Comparison of ENCODE assay signal across 9 mouse cellular contexts in genomic region chr7:114171354-114172097, GRCm38 (mm10). TPM values are rescaled to one million over a fixed set of nuclear protein-coding genes. Genes with fewer than 3 reads are reported as not detected.
DNase-seq lines count a peak whose midpoint lies in the region; ATAC-seq and TF ChIP-seq lines count a peak whose summit lies in the region.
"Had no signal": no experiment of that assay in that cellular context is flagged by ENCODE, and none has a peak within 500 bp of the region (broad histone marks: within the 10 kb centered on the region; RNA-seq: fewer than 3 reads in every experiment).

No protein-coding gene starts in this region.

- no peak for DNase-seq in lung, postnatal 14 days
- DNase-seq in embryonic facial prominence, embryonic 10.5 days (ENCODE audit: low spot score), result no peak
- peak; percentile 81 for DNase-seq in thymus, postnatal 0 days (ENCODE audit: low spot score)
- DNase-seq in right cerebral cortex, postnatal 4 days, result no peak
- DNase-seq in gastrocnemius, postnatal 25 days, result no peak
- no peak for DNase-seq in gastrocnemius, adult 2 months
- DNase-seq: liver, embryonic 13.5 days had no signal

- peak overlapping the region; percentile 43 for H3K27ac ChIP-seq in lung, embryonic 15.5 days
- peak overlapping the region; percentile 54; the same call in 1 of the 2 replicates for H3K27ac ChIP-seq in embryonic facial prominence, embryonic 10.5 days (replicated peaks)
- peak overlapping the region; percentile 27 for H3K27ac ChIP-seq in kidney, embryonic 16.5 days (ENCODE audit: low read length)
- H3K27ac ChIP-seq in gastrocnemius, adult 2 months, result no peak overlapping the region
- H3K27ac ChIP-seq: liver, embryonic 13.5 days had no signal

- no peaks in the 10 kb centered on the region for H3K36me3 ChIP-seq in lung, embryonic 15.5 days
- no peaks in the 10 kb centered on the region for H3K36me3 ChIP-seq in embryonic facial prominence, embryonic 10.5 days (replicated peaks)
- no peaks in the 10 kb centered on the region for H3K36me3 ChIP-seq in kidney, embryonic 16.5 days (ENCODE audit: insufficient read depth, low read length)
- H3K36me3 ChIP-seq: liver, embryonic 13.5 days had no signal

- peak; percentile 78 for ATAC-seq in lung, embryonic 15.5 days (ENCODE audit: borderline replicate concordance, extremely low read depth, low FRiP score, low TSS enrichment)
- ATAC-seq in kidney, embryonic 16.5 days (ENCODE audit: low FRiP score, low TSS enrichment), result peak; percentile 82

- H3K9me3 ChIP-seq in lung, embryonic 15.5 days, result no peaks in the 10 kb centered on the region
- H3K9me3 ChIP-seq in embryonic facial prominence, embryonic 10.5 days, result no peaks in the 10 kb centered on the region
- H3K9me3 ChIP-seq in kidney, embryonic 16.5 days (ENCODE audit: low read length), result no peaks in the 10 kb centered on the region
- H3K9me3 ChIP-seq: liver, embryonic 13.5 days had no signal

- peaks cover 14% of the 10 kb centered on the region for H3K4me1 ChIP-seq in lung, embryonic 15.5 days
- peaks cover 9% of the 10 kb centered on the region for H3K4me1 ChIP-seq in embryonic facial prominence, embryonic 10.5 days
- H3K4me1 ChIP-seq in kidney, embryonic 16.5 days (ENCODE audit: insufficient read depth, low read length), result peaks cover 7% of the 10 kb centered on the region; the same call in 1 of the 2 replicates

- no peak overlapping the region for H3K4me2 ChIP-seq in lung, embryonic 15.5 days
- H3K4me2 ChIP-seq in kidney, embryonic 16.5 days (replicated peaks; ENCODE audit: low read depth, low read length), result no peak overlapping the region
- H3K4me2 ChIP-seq: liver, embryonic 13.5 days had no signal

- 32% methylated on average over 8 of the region's 8 CpGs for WGBS in lung, embryonic 15.5 days
- 57% methylated on average over 8 of the region's 8 CpGs for WGBS in embryonic facial prominence, embryonic 10.5 days
- 37% methylated on average over 8 of the region's 8 CpGs for WGBS in kidney, embryonic 16.5 days

- TF ChIP-seq CTCF in gastrocnemius, adult 2 months (IDR thresholded peaks at IDR 0.05), result no peak

- no peak overlapping the region for H3K4me3 ChIP-seq in lung, embryonic 15.5 days
- no peak overlapping the region for H3K4me3 ChIP-seq in embryonic facial prominence, embryonic 10.5 days
- H3K4me3 ChIP-seq in kidney, embryonic 16.5 days (ENCODE audit: low read length), result no peak overlapping the region
- no peak overlapping the region for H3K4me3 ChIP-seq in gastrocnemius, adult 2 months
- H3K4me3 ChIP-seq: liver, embryonic 13.5 days had no signal

- intact Hi-C loops in gastrocnemius, adult 2 months (cut with DNase I), result no loop called here

- no peak overlapping the region for H3K9ac ChIP-seq in lung, embryonic 15.5 days
- H3K9ac ChIP-seq in kidney, embryonic 16.5 days (replicated peaks; ENCODE audit: low read length), result no peak overlapping the region
- H3K9ac ChIP-seq: liver, embryonic 13.5 days had no signal

- H3K27me3 ChIP-seq in lung, embryonic 15.5 days, result no peaks in the 10 kb centered on the region
- no peaks in the 10 kb centered on the region for H3K27me3 ChIP-seq in embryonic facial prominence, embryonic 10.5 days (replicated peaks; ENCODE audit: low read depth, poor library complexity, severe bottlenecking)
- H3K27me3 ChIP-seq in kidney, embryonic 16.5 days (ENCODE audit: insufficient read depth, low read length), result no peaks in the 10 kb centered on the region
- H3K27me3 ChIP-seq: liver, embryonic 13.5 days had no signal

RNA-seq across cellular contexts. Expression of gene Rras2, which starts 53.9 kb away (rescaled TPM):
- 40.7 and 43.3 TPM in 2 replicates for polyA plus RNA-seq in lung, embryonic 15.5 days (2015; fragmentation: Nextera tagmentation; extraction: Ambion mirVana)
- polyA plus RNA-seq in embryonic facial prominence, embryonic 10.5 days (2016; fragmentation: Nextera tagmentation; extraction: Ambion mirVana), result 26.1 and 26.9 TPM in 2 replicates
- polyA plus RNA-seq in kidney, embryonic 16.5 days (2015; fragmentation: Nextera tagmentation; extraction: Ambion mirVana), result 33.6 and 36.4 TPM in 2 replicates
- polyA plus RNA-seq in thymus, postnatal 0 days (2015; fragmentation: Nextera tagmentation; extraction: Ambion mirVana), result 56.8 and 58.2 TPM in 2 replicates
- 10 to 100 TPM; 13.9 to 18.5 TPM for total RNA-seq in gastrocnemius, postnatal 25 days (2021)
- 10 to 100 TPM; 15.6 to 20.1 TPM for total RNA-seq in gastrocnemius, adult 2 months (2021)
